Mouse (Mus musculus): Measurements from ENCODE around the gene Cd52. TPM values are rescaled to one million over a fixed set of nuclear protein-coding genes. Genes with fewer than 3 reads are reported as not detected.

The Cd52 gene
- total RNA-seq, 2 experiments from 2014 or later: 0.99 to 2.4 TPM

- intact Hi-C loops (cut with DNase I): no loop called here
Measured at GRCm38 (mm10) chr4:134097015-134097608, 2.2 kb upstream of the Cd52 start.

GRCm38 (mm10) chr4:134096120-134096519, 1.2 kb upstream of the Cd52 start:
- no peak for DNase-seq (ENCODE audit: low spot score in 2 of 2)
- intact Hi-C loops (cut with DNase I): no loop called here

More at GRCm38 (mm10) chr4:134097015-134097608, 2.2 kb upstream of the Cd52 start:
- no peak for DNase-seq (ENCODE audit: low spot score in 2 of 2)

GRCm38 (mm10) chr4:134094004-134094564, 798 bp downstream of the Cd52 start:
- no peak for DNase-seq (ENCODE audit: low spot score in 2 of 2)

GRCm38 (mm10) chr4:134092382-134093288, 2.2 kb downstream of the Cd52 start:
- peak; percentile 34 to 48 for DNase-seq (ENCODE audit: low spot score in 2 of 2)
- intact Hi-C loops (cut with DNase I): no loop called here

More at GRCm38 (mm10) chr4:134094004-134094564, 798 bp downstream of the Cd52 start:
- intact Hi-C loops (cut with DNase I): no loop called here

- DNase-seq (ENCODE audit: low spot score in 2 of 2): no peak
- intact Hi-C loops (cut with DNase I): no loop called here
Measured at GRCm38 (mm10) chr4:134091225-134091529, 3.7 kb downstream of the Cd52 start.

- no peak for DNase-seq (ENCODE audit: low spot score in 2 of 2)
- intact Hi-C loops (cut with DNase I): no loop called here
Measured at GRCm38 (mm10) chr4:134090521-134091224, 4.2 kb downstream of the Cd52 start.

GRCm38 (mm10) chr4:134089029-134089428, 5.9 kb downstream of the Cd52 start:
- no peak for DNase-seq (ENCODE audit: low spot score in 2 of 2)
- intact Hi-C loops (cut with DNase I): loop anchor here (2.0 kb wide), 1 partner anchor 52 kb away; no protein-coding TSS in a partner anchor

GRCm38 (mm10) chr4:134087412-134087811, 7.5 kb downstream of the Cd52 start:
- peak in 1 of 2 experiments; percentile 14 for DNase-seq (ENCODE audit: low spot score in 2 of 2)
- intact Hi-C loops (cut with DNase I): no loop called here

- intact Hi-C loops (cut with DNase I): no loop called here
- no peak for DNase-seq (ENCODE audit: low spot score in 2 of 2)
Measured at GRCm38 (mm10) chr4:134084999-134085398, 9.9 kb downstream of the Cd52 start.

GRCm38 (mm10) chr4:134082460-134082859, 12.4 kb downstream of the Cd52 start:
- DNase-seq (ENCODE audit: low spot score in 2 of 2): no peak
- intact Hi-C loops (cut with DNase I): no loop called here

- intact Hi-C loops (cut with DNase I): no loop called here
- DNase-seq (ENCODE audit: low spot score in 2 of 2): peak; percentile 27 to 52
Measured at GRCm38 (mm10) chr4:134081730-134082386, 13.0 kb downstream of the Cd52 start.

- DNase-seq (ENCODE audit: low spot score in 2 of 2): no peak
- intact Hi-C loops (cut with DNase I): no loop called here
Measured at GRCm38 (mm10) chr4:134080674-134081073, 14.2 kb downstream of the Cd52 start.

GRCm38 (mm10) chr4:134078694-134079093, 16.2 kb downstream of the Cd52 start:
- DNase-seq (ENCODE audit: low spot score in 2 of 2): peak; percentile 57 to 76
- intact Hi-C loops (cut with DNase I): no loop called here

GRCm38 (mm10) chr4:134068793-134069580, 25.9 kb downstream of the Cd52 start:
- DNase-seq (ENCODE audit: low spot score in 2 of 2): no peak
- intact Hi-C loops (cut with DNase I): no loop called here

- DNase-seq (ENCODE audit: low spot score in 2 of 2): no peak
- intact Hi-C loops (cut with DNase I): no loop called here
Measured at GRCm38 (mm10) chr4:134067833-134068544, 26.9 kb downstream of the Cd52 start.

- intact Hi-C loops (cut with DNase I): no loop called here
- DNase-seq (ENCODE audit: low spot score in 2 of 2): no peak
Measured at GRCm38 (mm10) chr4:134067383-134067782, 27.5 kb downstream of the Cd52 start.

- intact Hi-C loops (cut with DNase I): no loop called here
- no peak for DNase-seq (ENCODE audit: low spot score in 2 of 2)
Measured at GRCm38 (mm10) chr4:134065431-134066004, 29.4 kb downstream of the Cd52 start.

GRCm38 (mm10) chr4:134062561-134062960, 32.3 kb downstream of the Cd52 start:
- intact Hi-C loops (cut with DNase I): no loop called here
- no peak for DNase-seq (ENCODE audit: low spot score in 2 of 2)

All from left cerebral cortex, postnatal 14 days (tissue).